ENCODE assay signal across 8 mouse cellular contexts in the genomic region with DNA sequence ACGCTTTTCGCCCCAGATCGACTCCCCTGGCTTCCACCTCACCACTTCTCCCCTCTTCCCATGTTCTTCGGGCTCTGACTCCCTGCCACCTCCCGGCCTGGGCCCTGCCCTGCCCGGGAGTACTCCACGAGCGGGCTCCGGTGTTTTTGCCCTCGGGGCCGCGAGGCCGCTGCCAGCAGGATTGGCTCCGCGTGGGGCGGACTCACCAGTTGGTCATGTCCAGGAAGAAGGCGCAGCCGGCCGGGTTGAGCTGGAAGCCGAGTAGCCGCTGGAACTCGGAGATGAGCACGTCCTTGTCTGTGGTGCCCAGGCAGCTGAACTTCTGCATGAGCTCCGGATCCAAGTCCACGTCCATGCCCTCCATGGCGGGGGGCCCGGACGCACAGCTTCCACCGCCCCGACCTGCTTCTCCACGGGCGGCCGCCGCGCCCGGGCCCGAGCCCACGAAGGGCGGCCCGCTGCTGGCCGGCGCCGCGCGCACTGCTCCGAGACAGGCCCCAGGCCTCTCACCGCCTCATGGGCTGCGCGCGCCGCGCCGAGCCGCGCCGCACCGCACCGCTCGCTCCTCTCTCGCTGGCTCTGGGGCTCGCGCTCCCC. TPM values are rescaled to one million over a fixed set of nuclear protein-coding genes. Genes with fewer than 3 reads are reported as not detected.
DNase-seq lines count a peak whose midpoint lies in the region; ATAC-seq and TF ChIP-seq lines count a peak whose summit lies in the region.

No protein-coding gene starts in this region.

- under 1% methylated on average over 56 of the region's 62 CpGs for WGBS in heart, embryonic 14.5 days
- WGBS in liver, postnatal 0 days (ENCODE audit: insufficient replicate concordance) = under 1% methylated on average over 29 of the region's 62 CpGs
- under 1% methylated on average over 50 of the region's 62 CpGs for WGBS in neural tube, embryonic 14.5 days

- no peak for TF ChIP-seq EP300 in liver, postnatal 0 days (IDR thresholded peaks at IDR 0.05; ENCODE audit: low read depth)

- H3K4me3 ChIP-seq in erythroblast, embryonic 14.5 days (replicated peaks) = peak overlapping the region; percentile 100
- H3K4me3 ChIP-seq in heart, embryonic 14.5 days (ENCODE audit: control insufficient read depth in 1 of 2, insufficient read depth in 1 of 2, low read depth in 1 of 2, low read length in 2 of 2) = peak overlapping the region; percentile 85 to 98
- peak overlapping the region; percentile 99 for H3K4me3 ChIP-seq in liver, postnatal 0 days (ENCODE audit: low read depth, low read length)
- H3K4me3 ChIP-seq in neural tube, embryonic 14.5 days (ENCODE audit: low read depth, low read length) = peak overlapping the region; percentile 90

- no peaks in the 10 kb centered on the region for H3K9me3 ChIP-seq in erythroblast, embryonic 14.5 days (ENCODE audit: control insufficient read depth, low read length)
- H3K9me3 ChIP-seq in heart, embryonic 14.5 days (ENCODE audit: control insufficient read depth, low read length) = no peaks in the 10 kb centered on the region
- no peaks in the 10 kb centered on the region for H3K9me3 ChIP-seq in liver, postnatal 0 days (ENCODE audit: low read length)
- H3K9me3 ChIP-seq in neural tube, embryonic 14.5 days (ENCODE audit: control insufficient read depth, low read length) = no peaks in the 10 kb centered on the region

- ATAC-seq in heart, embryonic 14.5 days (ENCODE audit: insufficient number of reproducible peaks, insufficient read depth, low FRiP score, low read depth) = peak; percentile 0; the same call in 1 of the 2 replicates
- peak; percentile 20 for ATAC-seq in liver, postnatal 0 days
- ATAC-seq in neural tube, embryonic 14.5 days (ENCODE audit: low read depth) = peak; percentile 84

- peak overlapping the region; percentile 94 for H3K4me2 ChIP-seq in heart, embryonic 14.5 days (ENCODE audit: low read length)
- H3K4me2 ChIP-seq in liver, postnatal 0 days (ENCODE audit: low read depth, low read length) = peak overlapping the region; percentile 92
- H3K4me2 ChIP-seq in neural tube, embryonic 14.5 days (ENCODE audit: low read depth, low read length) = peak overlapping the region; percentile 53

- H3K36me3 ChIP-seq in erythroblast, embryonic 14.5 days (ENCODE audit: control insufficient read depth) = peaks cover 13% of the 10 kb centered on the region
- no peaks in the 10 kb centered on the region for H3K36me3 ChIP-seq in heart, embryonic 14.5 days (ENCODE audit: control insufficient read depth, insufficient read depth, low read length)
- no peaks in the 10 kb centered on the region for H3K36me3 ChIP-seq in liver, postnatal 0 days (replicated peaks; ENCODE audit: insufficient read depth, low read length)
- no peaks in the 10 kb centered on the region for H3K36me3 ChIP-seq in neural tube, embryonic 14.5 days (ENCODE audit: control insufficient read depth, insufficient read depth, low read length)

- H3K27ac ChIP-seq in heart, embryonic 14.5 days (replicated peaks in 1 of 2; ENCODE audit: control insufficient read depth in 1 of 2, insufficient read depth in 1 of 2, low read depth in 2 of 2, low read length in 2 of 2) = peak overlapping the region; percentile 75 to 93
- H3K27ac ChIP-seq in liver, postnatal 0 days (ENCODE audit: low read depth) = peak overlapping the region; percentile 99
- peak overlapping the region; percentile 87 for H3K27ac ChIP-seq in neural tube, embryonic 14.5 days (ENCODE audit: low read depth, low read length)

- no peak for TF ChIP-seq CTCF in liver, postnatal 0 days (IDR thresholded peaks at IDR 0.05; ENCODE audit: low read depth)

- DNase-seq in A20 (ENCODE audit: low read depth, low spot score) = peak; percentile 64
- DNase-seq in adrenal gland, adult 8-10 months = peak; percentile 75
- DNase-seq in kidney, postnatal 10 days = peak; percentile 72
- peak; percentile 74 for DNase-seq in liver, postnatal 0 days
- peak; percentile 63 for DNase-seq in urinary bladder, adult 2 months (ENCODE audit: low spot score)

- peaks cover 65% of the 10 kb centered on the region for H3K4me1 ChIP-seq in erythroblast, embryonic 14.5 days (ENCODE audit: control insufficient read depth)
- peaks cover 9 to 24% of the 10 kb centered on the region in 2 experiments for H3K4me1 ChIP-seq in heart, embryonic 14.5 days (ENCODE audit: control insufficient read depth in 2 of 2, insufficient read depth in 2 of 2, low read length in 2 of 2)
- peaks cover 41% of the 10 kb centered on the region for H3K4me1 ChIP-seq in liver, postnatal 0 days (ENCODE audit: insufficient read depth)
- peaks cover 15% of the 10 kb centered on the region for H3K4me1 ChIP-seq in neural tube, embryonic 14.5 days (ENCODE audit: control insufficient read depth, insufficient read depth, low read length)

- H3K9ac ChIP-seq in heart, embryonic 14.5 days (ENCODE audit: low read length) = peak overlapping the region; percentile 96
- H3K9ac ChIP-seq in liver, postnatal 0 days (replicated peaks) = peak overlapping the region; percentile 100
- peak overlapping the region; percentile 93 for H3K9ac ChIP-seq in neural tube, embryonic 14.5 days (replicated peaks; ENCODE audit: low read depth, low read length)

- H3K27me3 ChIP-seq in erythroblast, embryonic 14.5 days (ENCODE audit: control insufficient read depth) = no peaks in the 10 kb centered on the region
- H3K27me3 ChIP-seq in heart, embryonic 14.5 days (ENCODE audit: control insufficient read depth, insufficient read depth, low read length) = no peaks in the 10 kb centered on the region
- H3K27me3 ChIP-seq in liver, postnatal 0 days (ENCODE audit: insufficient read depth, low read length) = no peaks in the 10 kb centered on the region
- H3K27me3 ChIP-seq in neural tube, embryonic 14.5 days (ENCODE audit: control insufficient read depth, insufficient read depth, low read length) = no peaks in the 10 kb centered on the region

RNA-seq across cellular contexts. Expression of a gene that starts 0.4 kb away (rescaled TPM):
- 100 to 1,000 TPM; 149 to 177 (median 165) TPM for total RNA-seq in adrenal gland, adult 8-10 months (2022)
- polyA plus RNA-seq in erythroblast, embryonic 14.5 days (2012) = 10.7 and 13.7 TPM in 2 replicates
- polyA plus RNA-seq in heart, embryonic 14.5 days (2014; fragmentation: Nextera tagmentation; extraction: Ambion mirVana) = 15.4 and 16.6 TPM in 2 replicates
- 23.8 and 24.7 TPM in 2 replicates for polyA plus RNA-seq in liver, postnatal 0 days (2015; fragmentation: Nextera tagmentation; extraction: Ambion mirVana)
- 10.0 and 11.0 TPM in 2 replicates for polyA plus RNA-seq in neural tube, embryonic 14.5 days (2014; fragmentation: Nextera tagmentation; extraction: Ambion mirVana)
- 62.7 and 79.1 TPM in 2 replicates for polyA plus RNA-seq in urinary bladder, adult 2 months (2012; rRNA removed)

RNA-seq across cellular contexts. Expression of a gene that starts 17.9 kb away (rescaled TPM):
- total RNA-seq in adrenal gland, adult 8-10 months (2022) = 10 to 100 TPM; 58.4 to 66.3 (median 59.3) TPM
- polyA plus RNA-seq in erythroblast, embryonic 14.5 days (2012) = 50.6 and 57.6 TPM in 2 replicates
- polyA plus RNA-seq in heart, embryonic 14.5 days (2014; fragmentation: Nextera tagmentation; extraction: Ambion mirVana) = 213 and 228 TPM in 2 replicates
- polyA plus RNA-seq in liver, postnatal 0 days (2015; fragmentation: Nextera tagmentation; extraction: Ambion mirVana) = 96.2 and 99.0 TPM in 2 replicates
- polyA plus RNA-seq in neural tube, embryonic 14.5 days (2014; fragmentation: Nextera tagmentation; extraction: Ambion mirVana) = 211 and 216 TPM in 2 replicates
- 74.7 and 77.3 TPM in 2 replicates for polyA plus RNA-seq in urinary bladder, adult 2 months (2012; rRNA removed)

RNA-seq across cellular contexts. Expression of a gene that starts 36.2 kb away (rescaled TPM):
- 10 to 100 TPM; 35.3 to 36.2 (median 35.8) TPM for total RNA-seq in adrenal gland, adult 8-10 months (2022)
- 0.19 and 0.25 TPM in 2 replicates for polyA plus RNA-seq in erythroblast, embryonic 14.5 days (2012)
- polyA plus RNA-seq in heart, embryonic 14.5 days (2014; fragmentation: Nextera tagmentation; extraction: Ambion mirVana) = 3.2 and 3.3 TPM in 2 replicates
- polyA plus RNA-seq in liver, postnatal 0 days (2015; fragmentation: Nextera tagmentation; extraction: Ambion mirVana) = 1.6 and 2.2 TPM in 2 replicates
- polyA plus RNA-seq in neural tube, embryonic 14.5 days (2014; fragmentation: Nextera tagmentation; extraction: Ambion mirVana) = 7.3 and 9.0 TPM in 2 replicates
- 5.2 and 6.0 TPM in 2 replicates for polyA plus RNA-seq in urinary bladder, adult 2 months (2012; rRNA removed)

Comparison
In these comparisons a context has a peak if more than half of its experiments do, and no peak if none do; other contexts are left out.
1. Peak in every context shown above with its lines: DNase-seq, ATAC-seq, H3K4me3 ChIP-seq and H3K27ac ChIP-seq.
2. ATAC-seq: peak in every context shown above with its lines; median percentile 84 in neural tube, embryonic 14.5 days; 20 in liver, postnatal 0 days; 0 in heart, embryonic 14.5 days.